Mouse (Mus musculus): ENCODE measurements around the gene Sertm1.

Gene Sertm1

GRCm38 (mm10) chr3:54915643-54916071 lies at the start of gene Sertm1:
TSS of gene Sertm1 (minus strand) at chr3:54915887.
- no peak for DNase-seq (ENCODE audit: extremely low read depth, low read depth, low spot score)

- DNase-seq (ENCODE audit: extremely low read depth, low read depth, low spot score) = no peak
These were observed 49.3 kb upstream of the Sertm1 start for GRCm38 (mm10) chr3:54964948-54965506.

- DNase-seq (ENCODE audit: extremely low read depth, low read depth, low spot score) = no peak
These were observed 27.6 kb upstream of the Sertm1 start for GRCm38 (mm10) chr3:54943067-54943810.

- DNase-seq (ENCODE audit: extremely low read depth, low read depth, low spot score) = no peak
These were observed 18.8 kb upstream of the Sertm1 start for GRCm38 (mm10) chr3:54934535-54934934.

- no peak for DNase-seq (ENCODE audit: extremely low read depth, low read depth, low spot score)
These were observed 16.9 kb upstream of the Sertm1 start for GRCm38 (mm10) chr3:54932599-54932998.

GRCm38 (mm10) chr3:54920425-54920824 lies 4.7 kb upstream of the Sertm1 start:
- no peak for DNase-seq (ENCODE audit: extremely low read depth, low read depth, low spot score)

GRCm38 (mm10) chr3:54914845-54915642 lies 643 bp downstream of the Sertm1 start:
- no peak for DNase-seq (ENCODE audit: extremely low read depth, low read depth, low spot score)

GRCm38 (mm10) chr3:54908878-54909277 lies 6.8 kb downstream of the Sertm1 start:
- no peak for DNase-seq (ENCODE audit: extremely low read depth, low read depth, low spot score)

GRCm38 (mm10) chr3:54897974-54898373 lies 17.7 kb downstream of the Sertm1 start:
- DNase-seq (ENCODE audit: extremely low read depth, low read depth, low spot score) = no peak

GRCm38 (mm10) chr3:54894891-54895290 lies 20.8 kb downstream of the Sertm1 start:
- no peak for DNase-seq (ENCODE audit: extremely low read depth, low read depth, low spot score)

- no peak for DNase-seq (ENCODE audit: extremely low read depth, low read depth, low spot score)
These were observed 23.5 kb downstream of the Sertm1 start for GRCm38 (mm10) chr3:54892218-54892617.

GRCm38 (mm10) chr3:54886501-54886900 lies 29.2 kb downstream of the Sertm1 start:
- DNase-seq (ENCODE audit: extremely low read depth, low read depth, low spot score) = no peak

Data from fat pad, adult 2 months (tissue).